Mouse (Mus musculus) liver, embryonic 11.5 days (tissue): ENCODE measurements around the gene Plod2. TPM values are rescaled to one million over a fixed set of nuclear protein-coding genes. Genes with fewer than 3 reads are reported as not detected.

Experiments used
- ATAC-seq: fragments of 200-750 bp; cut with Nextera tagmentation; replicated peaks from 2 replicates; pipeline ENCODE4 v1.8.0; 2017; ENCODE audit warnings: moderate number of reproducible peaks, mild to moderate bottlenecking, moderate TSS enrichment, moderate library complexity; ENCODE audit not compliant: low FRiP score
- DNase-seq: peaks from one replicate; pipeline ENCODE4 v3.0.0-alpha.2; 2017; ENCODE audit warnings: low spot score
- H3K27ac ChIP-seq: fragments of 300-500 bp; sonication (generic); 2 replicates; pipeline ENCODE4 v1.5.1; 2014; ENCODE audit warnings: mild to moderate bottlenecking, low read depth, low read length, control low read depth
- H3K27me3 ChIP-seq: fragments of 300-500 bp; sonication (generic); replicated peaks from 2 replicates; pipeline ENCODE4 v1.6.1; 2014; ENCODE audit warnings: low read length, mixed read lengths; ENCODE audit not compliant: control insufficient read depth, insufficient read depth
- H3K36me3 ChIP-seq: fragments of 300-500 bp; sonication (generic); 2 replicates; pipeline ENCODE4 v1.6.1; 2014; ENCODE audit warnings: mild to moderate bottlenecking, low read length, moderate library complexity, mixed read lengths; ENCODE audit not compliant: control insufficient read depth, insufficient read depth
- H3K4me1 ChIP-seq: fragments of 300-500 bp; sonication (generic); replicated peaks from 2 replicates; pipeline ENCODE4 v1.6.1; 2014; ENCODE audit warnings: low read length, mixed read lengths; ENCODE audit not compliant: control insufficient read depth, insufficient read depth
- H3K4me2 ChIP-seq: fragments of 300-500 bp; sonication (generic); 2 replicates; pipeline ENCODE4 v1.6.1; 2014; ENCODE audit warnings: mild to moderate bottlenecking, control low read depth, moderate library complexity
- H3K4me3 ChIP-seq: fragments of 300-500 bp; sonication (generic); 2 replicates; pipeline ENCODE4 v1.5.1; 2014; ENCODE audit warnings: low read depth, low read length, control low read depth
- H3K9ac ChIP-seq: fragments of 300-500 bp; sonication (generic); 2 replicates; pipeline ENCODE4 v1.6.1; 2014; ENCODE audit warnings: low read depth, low read length, control low read depth
- H3K9me3 ChIP-seq: fragments of 300-500 bp; sonication (generic); 2 replicates; pipeline ENCODE4 v1.6.1; 2016; ENCODE audit warnings: low read length, inconsistent platforms, mixed read lengths; ENCODE audit not compliant: control insufficient read depth
- WGBS: fragments of 180-500 bp; shearing (Covaris S2); extraction: QIAGEN DNeasy Blood & Tissue Kit; methylation state at CpG from one replicate; pipeline ENCODE4 v1.1.7; 2014; 5-methylcytosine and 5-hydroxymethylcytosine counted together
- polyA plus RNA-seq: library from polyadenylated mRNA; unstranded; fragments of >200 nt; fragmentation: Nextera tagmentation; extraction: Ambion mirVana; gene quantifications from 2 replicates; pipeline ENCODE4 v1.2.1, GENCODE M21; 2014

Gene Plod2
- polyA plus RNA-seq, 1 experiment from 2014 or later, result 17.3 TPM

DNA sequence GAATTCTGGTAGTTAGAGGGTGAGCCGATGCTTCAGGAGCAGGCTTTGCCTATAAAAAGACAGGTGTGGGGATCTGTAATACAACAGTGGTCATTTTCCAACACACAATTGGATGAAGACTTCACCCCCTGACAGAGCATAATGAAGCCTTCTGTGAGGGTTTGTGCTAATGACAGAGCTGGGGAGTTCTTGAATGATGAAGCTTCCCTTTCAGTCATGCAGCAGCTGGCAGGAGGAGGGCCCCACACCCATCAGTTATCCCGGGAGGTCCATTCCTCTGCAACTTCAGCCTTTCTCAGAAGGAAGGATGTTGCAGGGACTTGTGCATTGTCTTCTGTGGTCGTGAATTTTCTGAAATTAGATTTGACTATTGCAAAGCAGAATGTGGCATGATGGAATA is 79.2 kb downstream of the Plod2 start:
- WGBS, result 70% methylated on average over 3 of the region's 3 CpGs
- no peak for ATAC-seq
- H3K9ac ChIP-seq, result no peak overlapping the region
- no peaks in the 10 kb centered on the region for H3K36me3 ChIP-seq
- no peaks in the 10 kb centered on the region for H3K4me1 ChIP-seq
- no peak overlapping the region for H3K4me3 ChIP-seq
- no peaks in the 10 kb centered on the region for H3K9me3 ChIP-seq
- H3K27ac ChIP-seq, result no peak overlapping the region
- no peaks in the 10 kb centered on the region for H3K27me3 ChIP-seq
- no peak for DNase-seq
- no peak overlapping the region for H3K4me2 ChIP-seq

DNA sequence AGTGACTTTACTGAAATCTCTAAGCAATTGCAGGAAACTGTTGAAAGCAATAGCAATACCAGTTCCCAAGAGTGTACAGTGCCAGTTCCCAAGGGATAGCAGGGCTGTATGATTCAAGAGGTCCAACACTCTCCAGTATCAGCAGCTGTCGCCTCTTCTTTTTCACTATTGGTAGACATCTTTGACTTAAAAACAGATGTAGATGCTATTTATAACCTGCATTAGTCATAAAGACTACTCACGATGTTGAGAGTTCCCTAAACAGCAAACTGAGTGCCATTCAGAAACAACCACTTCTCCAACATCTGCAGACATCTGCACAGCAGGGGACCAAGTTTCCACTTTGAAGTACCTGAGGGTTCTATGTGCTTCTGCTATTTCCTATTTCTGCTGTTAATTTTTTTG is 79.9 kb downstream of the Plod2 start:
- Histone ChIP-seq H3K27ac (no peak overlapping the region), H3K4me1 (no peaks in the 10 kb centered on the region), H3K4me2 (no peak overlapping the region), H3K9me3 (no peaks in the 10 kb centered on the region), H3K27me3 (no peaks in the 10 kb centered on the region), H3K36me3 (no peaks in the 10 kb centered on the region), H3K9ac (no peak overlapping the region), H3K4me3 (no peak overlapping the region)
- ATAC-seq (no peak), DNase-seq (no peak)
- 63% methylated on average over 2 of the region's 2 CpGs for WGBS

DNA sequence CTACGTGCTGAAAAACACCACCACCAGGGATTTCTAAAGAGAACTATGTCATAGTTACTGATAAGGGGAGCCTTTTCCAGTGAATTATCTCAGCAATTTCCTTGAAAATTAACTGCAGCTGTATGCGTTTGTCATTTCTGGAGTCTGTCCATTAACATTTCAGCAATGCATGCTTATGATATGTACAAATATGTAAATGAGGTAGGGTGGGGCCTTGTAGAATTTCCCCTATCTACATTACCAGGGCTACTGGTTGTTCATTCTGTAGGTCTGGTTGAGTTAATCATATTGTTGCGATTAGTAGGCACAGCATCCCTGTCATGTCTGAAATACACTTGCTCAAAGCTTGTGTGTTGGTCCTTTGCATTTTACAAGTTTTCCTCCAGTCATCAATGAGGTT is 92.8 kb downstream of the Plod2 start:
- H3K4me3 ChIP-seq, result no peak overlapping the region
- peaks cover 7% of the 10 kb centered on the region; the same call in 1 of the 2 replicates for H3K9me3 ChIP-seq
- H3K27me3 ChIP-seq, result no peaks in the 10 kb centered on the region
- ATAC-seq (no peak), DNase-seq (no peak)
- H3K4me1 ChIP-seq, result no peaks in the 10 kb centered on the region
- no peak overlapping the region for H3K27ac ChIP-seq
- H3K9ac ChIP-seq, result no peak overlapping the region
- no peaks in the 10 kb centered on the region for H3K36me3 ChIP-seq
- 74% methylated on average over 3 of the region's 3 CpGs for WGBS
- H3K4me2 ChIP-seq, result no peak overlapping the region

DNA sequence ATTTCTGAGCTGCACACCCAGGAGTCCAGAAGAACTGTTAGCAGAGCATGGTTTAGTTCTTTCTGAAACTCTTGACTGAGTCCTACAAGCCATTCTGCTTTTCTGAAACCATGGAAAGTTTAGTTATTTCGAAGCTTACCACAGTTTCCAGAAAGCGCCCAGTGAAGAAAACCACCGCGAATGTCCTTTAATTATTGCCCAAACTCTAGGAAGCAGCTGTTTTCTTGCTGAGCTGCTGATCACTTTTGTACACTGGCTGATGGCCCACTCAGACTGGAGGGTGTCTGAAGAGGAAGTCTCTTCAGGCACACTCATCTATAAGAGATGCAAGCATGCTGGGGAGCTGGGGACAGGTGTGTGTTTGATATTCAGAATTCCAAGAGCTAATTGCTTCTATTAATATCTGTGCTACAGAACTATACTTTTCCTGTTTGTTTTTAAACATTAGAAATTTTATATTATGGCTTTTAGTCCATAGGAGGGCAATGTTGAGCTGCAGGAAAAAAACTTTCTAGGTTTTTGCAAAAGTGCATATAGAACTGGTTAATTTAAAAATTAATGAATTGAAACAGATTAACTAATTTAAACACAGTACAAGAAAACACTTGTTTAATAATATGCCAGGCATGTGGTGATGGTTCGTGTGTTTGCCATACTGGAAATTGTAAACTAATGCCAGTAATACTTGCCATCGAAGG is 97.3 kb downstream of the Plod2 start:
- 82% methylated on average over 6 of the region's 6 CpGs for WGBS
- Histone ChIP-seq H3K27me3 (no peaks in the 10 kb centered on the region), H3K4me2 (no peak overlapping the region), H3K9me3 (no peaks in the 10 kb centered on the region), H3K4me3 (no peak overlapping the region), H3K4me1 (no peaks in the 10 kb centered on the region), H3K36me3 (no peaks in the 10 kb centered on the region), H3K9ac (no peak overlapping the region), H3K27ac (no peak overlapping the region)
- ATAC-seq (no peak), DNase-seq (no peak)

DNA sequence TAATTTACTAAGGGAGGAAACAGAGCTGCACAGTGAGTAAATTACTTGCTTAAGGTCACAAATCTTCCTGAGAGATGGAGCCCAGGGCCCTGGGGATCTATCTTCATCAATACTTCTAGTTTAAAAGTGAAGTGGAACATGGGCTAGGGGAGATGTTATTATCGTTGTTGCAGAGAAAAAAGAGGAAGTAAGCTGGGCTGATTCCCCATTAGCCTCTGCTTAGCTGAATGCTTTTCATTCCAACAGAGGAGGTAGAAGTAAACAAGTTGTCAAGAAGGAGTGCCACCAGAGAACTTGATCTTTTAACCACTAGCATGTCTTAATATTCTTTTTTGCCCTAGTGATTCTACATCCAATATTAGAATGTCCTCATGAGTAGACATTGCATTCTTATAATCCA is 99.7 kb downstream of the Plod2 start:
- H3K4me3 ChIP-seq, result no peak overlapping the region
- no peak overlapping the region for H3K27ac ChIP-seq
- H3K27me3 ChIP-seq, result no peaks in the 10 kb centered on the region
- no peaks in the 10 kb centered on the region for H3K4me1 ChIP-seq
- H3K9ac ChIP-seq, result no peak overlapping the region
- H3K36me3 ChIP-seq, result no peaks in the 10 kb centered on the region
- H3K9me3 ChIP-seq, result no peaks in the 10 kb centered on the region
- no peak overlapping the region for H3K4me2 ChIP-seq
- ATAC-seq (no peak), DNase-seq (no peak)
- 55% methylated on average over 1 of the region's 1 CpGs for WGBS

Other genes with a start within 250 kb of the Plod2 start
- gene 1700057G04Rik, start 232.8 kb upstream of the Plod2 start, polyA plus RNA-seq, result not detected in 2 replicates
- gene Plscr4, start 84.8 kb upstream of the Plod2 start, polyA plus RNA-seq, result 0.71 and 0.77 TPM in 2 replicates